Comparison of ENCODE assay signal across 12 mouse cellular contexts in the genomic region with DNA sequence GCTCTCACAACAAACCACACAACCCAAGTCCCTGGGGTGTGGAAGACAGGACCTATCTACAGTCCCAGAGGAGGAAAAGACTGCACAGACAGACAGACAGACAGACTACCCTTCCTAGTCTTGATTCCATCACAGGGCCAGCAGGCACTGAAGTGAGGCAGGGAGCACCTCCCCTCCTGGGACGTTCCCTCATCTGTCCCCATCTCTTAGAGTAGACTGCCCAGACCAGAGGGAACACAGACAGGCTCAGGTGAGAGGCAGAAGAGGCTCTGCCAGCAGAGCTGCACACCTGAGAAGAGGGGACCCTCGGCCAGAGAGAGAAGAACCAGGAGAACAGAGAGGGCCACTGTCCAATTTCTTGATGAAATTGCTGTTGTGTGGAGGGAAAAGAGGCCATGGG. TPM values are rescaled to one million over a fixed set of nuclear protein-coding genes. Genes with fewer than 3 reads are reported as not detected.
DNase-seq lines count a peak whose midpoint lies in the region; ATAC-seq and TF ChIP-seq lines count a peak whose summit lies in the region.
"Had no signal": no experiment of that assay in that cellular context is flagged by ENCODE, and none has a peak within 500 bp of the region (broad histone marks: within the 10 kb centered on the region; RNA-seq: fewer than 3 reads in every experiment).

No protein-coding gene starts in this region.

- H3K27ac ChIP-seq in forebrain, postnatal 0 days (ENCODE audit: low read depth, low read length), result peak overlapping the region; percentile 54
- no peak overlapping the region for H3K27ac ChIP-seq in forebrain, embryonic 11.5 days (ENCODE audit: low read depth, low read length)
- H3K27ac ChIP-seq in layer of hippocampus, adult 2 months, result peak overlapping the region; percentile 87
- peak overlapping the region; percentile 92 for H3K27ac ChIP-seq in macrophage
- H3K27ac ChIP-seq: embryonic facial prominence, embryonic 12.5 days; forebrain, embryonic 13.5 days; hindbrain, postnatal 0 days had no signal

- no peak overlapping the region for H3K4me3 ChIP-seq in forebrain, postnatal 0 days (ENCODE audit: low read depth, low read length)
- H3K4me3 ChIP-seq in forebrain, embryonic 11.5 days (ENCODE audit: low read depth, low read length), result no peak overlapping the region
- no peak overlapping the region for H3K4me3 ChIP-seq in layer of hippocampus, adult 2 months
- no peak overlapping the region for H3K4me3 ChIP-seq in macrophage (ENCODE audit: inconsistent target)
- H3K4me3 ChIP-seq: embryonic facial prominence, embryonic 12.5 days; forebrain, embryonic 13.5 days; hindbrain, embryonic 13.5 days had no signal

- ATAC-seq in forebrain, postnatal 0 days, result peak; percentile 8; the same call in 1 of the 2 replicates
- ATAC-seq in forebrain, embryonic 11.5 days (replicated peaks; ENCODE audit: low FRiP score), result no peak; the same call in 1 of the 2 replicates

- H3K4me2 ChIP-seq in forebrain, postnatal 0 days (ENCODE audit: low read depth), result no peak overlapping the region
- no peak overlapping the region for H3K4me2 ChIP-seq in forebrain, embryonic 11.5 days (ENCODE audit: low read depth, low read length, severe bottlenecking)
- H3K4me2 ChIP-seq: embryonic facial prominence, embryonic 12.5 days; forebrain, embryonic 13.5 days; hindbrain, embryonic 13.5 days had no signal

- 0 out of 2 replicates have a peak overlapping the region, but pooled peaks have one; percentile 14 for H3K9ac ChIP-seq in forebrain, postnatal 0 days
- no peak overlapping the region for H3K9ac ChIP-seq in forebrain, embryonic 11.5 days (ENCODE audit: low read length)
- H3K9ac ChIP-seq: embryonic facial prominence, embryonic 12.5 days; forebrain, embryonic 13.5 days; hindbrain, embryonic 13.5 days had no signal

- 69% methylated on average over 2 of the region's 2 CpGs for WGBS in forebrain, postnatal 0 days
- 73% methylated on average over 2 of the region's 2 CpGs for WGBS in forebrain, embryonic 11.5 days
- WGBS in macrophage (ENCODE audit: missing documents), result 86% methylated on average over 1 of the region's 2 CpGs

- DNase-seq in forebrain, postnatal 0 days, result no peak
- no peak for DNase-seq in forebrain, embryonic 11.5 days (ENCODE audit: low spot score)
- no peak for DNase-seq in layer of hippocampus, adult 2 months (ENCODE audit: low spot score in 2 of 2)
- DNase-seq in layer of hippocampus, postnatal 25 days (ENCODE audit: extremely low spot score in 1 of 2, low spot score in 1 of 2), result no peak
- DNase-seq in spleen, postnatal 14 days (ENCODE audit: low spot score in 2 of 2), result no peak

- no peak for TF ChIP-seq CTCF in forebrain, postnatal 0 days (IDR thresholded peaks at IDR 0.05; ENCODE audit: low read depth)
- TF ChIP-seq CTCF in layer of hippocampus, adult 2 months (conservative IDR thresholded peaks at IDR 0.05), result no peak

- peaks cover 99% of the 10 kb centered on the region for H3K79me2 ChIP-seq in macrophage (ENCODE audit: inconsistent target)

- H3K27me3 ChIP-seq in forebrain, postnatal 0 days (ENCODE audit: insufficient read depth, low read length), result no peaks in the 10 kb centered on the region
- H3K27me3 ChIP-seq in forebrain, embryonic 11.5 days (ENCODE audit: control insufficient read depth, insufficient read depth, low read length), result no peaks in the 10 kb centered on the region
- H3K27me3 ChIP-seq: CH12.LX; embryonic facial prominence, embryonic 12.5 days; forebrain, embryonic 13.5 days; hindbrain, embryonic 13.5 days; Patski had no signal

- no peaks in the 10 kb centered on the region for H3K9me3 ChIP-seq in forebrain, postnatal 0 days (ENCODE audit: low read length)
- H3K9me3 ChIP-seq in forebrain, embryonic 11.5 days (ENCODE audit: control insufficient read depth, low read length), result no peaks in the 10 kb centered on the region
- H3K9me3 ChIP-seq: embryonic facial prominence, embryonic 12.5 days; forebrain, embryonic 13.5 days; hindbrain, embryonic 13.5 days had no signal

- H3K4me1 ChIP-seq in forebrain, postnatal 0 days (ENCODE audit: insufficient read depth), result no peaks in the 10 kb centered on the region
- H3K4me1 ChIP-seq in forebrain, embryonic 11.5 days (replicated peaks; ENCODE audit: control insufficient read depth, insufficient read depth, low read length), result no peaks in the 10 kb centered on the region

- no peaks in the 10 kb centered on the region for H3K36me3 ChIP-seq in forebrain, postnatal 0 days (ENCODE audit: insufficient read depth)
- H3K36me3 ChIP-seq in forebrain, embryonic 11.5 days (ENCODE audit: control insufficient read depth, insufficient read depth, low read length), result no peaks in the 10 kb centered on the region
- H3K36me3 ChIP-seq in macrophage (ENCODE audit: inconsistent target), result peaks cover 6% of the 10 kb centered on the region; the same call in 1 of the 2 replicates
- H3K36me3 ChIP-seq: embryonic facial prominence, embryonic 12.5 days had no signal

RNA-seq across cellular contexts. Expression of a gene that starts 33.0 kb away (rescaled TPM):
- total RNA-seq in forebrain, postnatal 0 days (2014; rRNA removed), result 49.2 and 57.2 TPM in 2 replicates
- polyA plus RNA-seq in forebrain, postnatal 0 days (2015; fragmentation: Nextera tagmentation; extraction: Ambion mirVana), result 29.0 and 36.2 TPM in 2 replicates
- 13.5 and 14.2 TPM in 2 replicates for polyA plus RNA-seq in forebrain, embryonic 11.5 days (2014; fragmentation: Nextera tagmentation; extraction: Ambion mirVana)
- 10 to 100 TPM; 93.1 to 96.0 TPM for total RNA-seq in layer of hippocampus, adult 2 months (2021)
- total RNA-seq in layer of hippocampus, postnatal 25 days (2021), result 10 to 100 TPM; 90.9 to 94.0 TPM
- total RNA-seq in macrophage (2018; cell fraction: chromatin; rRNA removed), result 100 to 1,000 TPM; 118 to 357 (median 244) TPM
- 100 to 1,000 TPM in 7 of 26 experiments, 10 to 100 TPM in 19; 71.9 to 117 (median 91.5) TPM for total RNA-seq in macrophage (2018; cell fraction: cytosol; rRNA removed)
- total RNA-seq in macrophage (2018; cell fraction: nucleus; rRNA removed), result 100 to 1,000 TPM; 142 to 294 (median 219) TPM
- polyA plus RNA-seq in macrophage (2018), result 42.4 to 55.7 TPM (median 53.2 TPM) in 3 replicates
